Mouse (Mus musculus) cortical plate, adult 2 months (tissue): ENCODE data around the gene Wars2.

Experiments used
- CTCF ChIP-seq: fragments of 200-500 bp; IDR thresholded peaks from 2 replicates; pipeline ENCODE4 v1.5.1; 2011; ENCODE audit warnings: mild to moderate bottlenecking, control low read depth, low read length; ENCODE audit not compliant: insufficient read depth; ENCODE audit errors: extremely low read depth
- POLR2A ChIP-seq: fragments of 200-500 bp; IDR thresholded peaks from 2 replicates; pipeline ENCODE4 v1.6.1; 2011; ENCODE audit warnings: mild to moderate bottlenecking, low read length, control low read depth; ENCODE audit not compliant: insufficient read depth; ENCODE audit errors: extremely low read depth

- TF ChIP-seq CTCF (no peak), POLR2A (no peak)
These were observed 8.9 kb upstream of the Wars2 start for GRCm38 (mm10) chr3:99131973-99132372.
